Mouse (Mus musculus) myocyte (in vitro differentiated cells): ENCODE data around the gene Sulf2. TPM values are rescaled to one million over a fixed set of nuclear protein-coding genes. Genes with fewer than 3 reads are reported as not detected.

Source experiments
- H3K27me3 ChIP-seq: one replicate; pipeline ENCODE4 v1.6.1; 2011; ENCODE audit not compliant: control insufficient read depth, insufficient read depth, insufficient read length
- H3K36me3 ChIP-seq: one replicate; pipeline ENCODE4 v1.6.1; 2011; ENCODE audit not compliant: control insufficient read depth, insufficient read depth
- H3K4me2 ChIP-seq: one replicate; pipeline ENCODE4 v1.6.1; 2011; ENCODE audit warnings: low read depth, control low read depth
- H3K4me3 ChIP-seq: one replicate; pipeline ENCODE4 v1.5.1; 2011; ENCODE audit warnings: mild to moderate bottlenecking, control low read depth, moderate library complexity
- H3K79me2 ChIP-seq: one replicate; pipeline ENCODE4 v1.6.1; 2011; ENCODE audit not compliant: control insufficient read depth, insufficient read depth
- H3ac ChIP-seq: one replicate; pipeline ENCODE4 v1.6.1; 2011; ENCODE audit not compliant: control insufficient read depth, insufficient read length
- CEBPB ChIP-seq: IDR thresholded peaks from 2 replicates; pipeline ENCODE4 v1.6.1; 2011; ENCODE audit warnings: mild to moderate bottlenecking, moderate library complexity; ENCODE audit not compliant: poor library complexity, insufficient read depth, severe bottlenecking
- E2F4 ChIP-seq: IDR thresholded peaks from one replicate; pipeline ENCODE4 v1.6.1; 2011; ENCODE audit warnings: mild to moderate bottlenecking, control low read depth, moderate library complexity; ENCODE audit not compliant: insufficient read depth
- MAX ChIP-seq: IDR thresholded peaks from one replicate; pipeline ENCODE4 v1.6.1; 2011; ENCODE audit warnings: low read depth, mild to moderate bottlenecking, control low read depth
- MYOD1 ChIP-seq, 3 experiments: IDR thresholded peaks; one replicate each; pipeline ENCODE4 v1.6.1; 2011; ENCODE audit warnings: control low read depth in 2 of 3, low read depth in 2 of 3, mild to moderate bottlenecking in 2 of 3, moderate library complexity in 1 of 3; ENCODE audit not compliant: insufficient read length in 2 of 3, control insufficient read depth in 1 of 3
- MYOG ChIP-seq, 3 experiments: IDR thresholded peaks; one replicate each; pipeline ENCODE4 v1.6.1; 2011; ENCODE audit warnings: control low read depth in 2 of 3, low read depth in 2 of 3, mild to moderate bottlenecking in 2 of 3; ENCODE audit not compliant: insufficient read length in 2 of 3, control insufficient read depth in 1 of 3, insufficient read depth in 1 of 3
- POLR2A ChIP-seq: IDR thresholded peaks from one replicate; pipeline ENCODE4 v1.6.1; 2011; ENCODE audit warnings: low read depth, mild to moderate bottlenecking, control low read depth, moderate library complexity; ENCODE audit not compliant: insufficient read length
- POLR2AphosphoS2 ChIP-seq: IDR thresholded peaks from one replicate; pipeline ENCODE4 v1.6.1; 2011; ENCODE audit warnings: low read depth, control low read depth; ENCODE audit not compliant: insufficient read length
- REST ChIP-seq: IDR thresholded peaks from one replicate; pipeline ENCODE4 v1.6.1; 2011; ENCODE audit warnings: mild to moderate bottlenecking, control low read depth, moderate library complexity; ENCODE audit not compliant: insufficient read depth, insufficient read length
- SRF ChIP-seq: IDR thresholded peaks from one replicate; pipeline ENCODE4 v1.6.1; 2011; ENCODE audit warnings: low read depth; ENCODE audit not compliant: control insufficient read depth, insufficient read length
- TCF12 ChIP-seq: IDR thresholded peaks from one replicate; pipeline ENCODE4 v1.6.1; 2011; ENCODE audit warnings: mild to moderate bottlenecking, control low read depth; ENCODE audit not compliant: poor library complexity, insufficient read depth, severe bottlenecking
- TCF3 ChIP-seq: IDR thresholded peaks from one replicate; pipeline ENCODE4 v1.6.1; 2011; ENCODE audit warnings: low read depth, control low read depth; ENCODE audit not compliant: insufficient read length
- USF1 ChIP-seq: IDR thresholded peaks from one replicate; pipeline ENCODE4 v1.6.1; 2011; ENCODE audit warnings: low read depth, mild to moderate bottlenecking, control low read depth, moderate library complexity
- polyA plus RNA-seq: library from polyadenylated mRNA; unstranded; fragments of >200 nt; fragmentation: generic; extraction: Trizol; gene quantifications from one replicate; pipeline ENCODE4 v1.2.1, GENCODE M21; 2012; ENCODE audit warnings: missing spikeins

The Sulf2 gene
- polyA plus RNA-seq, 1 experiment = 36.7 TPM

DNA sequence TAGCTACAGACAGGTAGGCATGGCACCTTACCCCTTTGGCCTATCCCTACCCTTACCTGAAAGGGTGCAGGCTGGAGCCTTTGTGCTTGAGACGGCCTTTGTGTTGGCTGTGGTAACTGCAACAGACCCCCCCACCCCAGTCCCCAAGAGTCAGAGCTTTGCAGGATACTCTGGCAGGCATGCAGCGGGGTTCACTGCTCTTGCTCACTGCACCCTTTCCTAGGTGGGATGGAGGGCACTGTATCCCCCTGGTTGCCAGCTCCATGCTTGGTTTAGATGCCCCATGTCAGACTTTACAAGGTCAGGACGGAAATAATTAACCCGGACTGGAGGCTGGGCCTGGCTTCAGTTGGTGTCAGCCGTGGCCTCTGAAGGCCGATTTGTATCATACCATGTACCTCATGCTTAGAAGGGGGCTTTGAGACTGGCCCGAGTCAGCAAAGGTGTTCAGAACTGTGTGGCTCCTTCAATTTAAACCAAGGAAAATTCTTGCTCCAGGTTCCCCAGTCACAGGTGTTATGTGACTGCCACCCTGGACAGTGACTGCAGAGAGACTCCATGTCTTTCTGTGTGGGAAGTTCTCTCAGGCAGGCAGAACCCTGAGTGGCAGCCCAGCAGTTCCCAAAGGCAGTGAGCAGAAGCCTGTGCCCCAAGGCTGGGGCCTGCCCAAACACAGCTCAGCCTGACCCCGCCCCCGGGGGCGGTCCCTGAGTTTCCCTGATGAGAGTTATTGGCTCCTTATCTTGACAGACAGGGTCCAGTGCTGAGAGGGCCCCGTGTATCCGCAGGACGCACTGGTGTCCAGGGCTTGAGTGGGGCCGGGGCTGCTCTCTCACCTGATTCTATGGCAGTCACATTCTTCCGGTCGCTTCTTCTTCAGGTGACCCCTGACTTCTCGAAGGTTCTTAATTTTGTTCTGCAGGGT is 75.2 kb downstream of the Sulf2 start:
- no peaks in the 10 kb centered on the region for H3K36me3 ChIP-seq
- no peak overlapping the region for H3K4me3 ChIP-seq
- no peak for TF ChIP-seq MAX
- no peak for TF ChIP-seq POLR2A
- no peak for TF ChIP-seq MYOG (IDR thresholded peaks at IDR 0.05; ENCODE audit: control insufficient read depth in 1 of 3, insufficient read depth in 1 of 3, insufficient read length in 2 of 3, low read depth in 2 of 3)
- no peak for TF ChIP-seq TCF3
- TF ChIP-seq TCF12 = no peak
- TF ChIP-seq REST = no peak
- no peak for TF ChIP-seq SRF
- no peak for TF ChIP-seq POLR2AphosphoS2
- H3K27me3 ChIP-seq = no peaks in the 10 kb centered on the region
- peak overlapping the region; percentile 30 for H3K4me2 ChIP-seq
- H3ac ChIP-seq = no peak overlapping the region
- H3K79me2 ChIP-seq = no peaks in the 10 kb centered on the region

DNA sequence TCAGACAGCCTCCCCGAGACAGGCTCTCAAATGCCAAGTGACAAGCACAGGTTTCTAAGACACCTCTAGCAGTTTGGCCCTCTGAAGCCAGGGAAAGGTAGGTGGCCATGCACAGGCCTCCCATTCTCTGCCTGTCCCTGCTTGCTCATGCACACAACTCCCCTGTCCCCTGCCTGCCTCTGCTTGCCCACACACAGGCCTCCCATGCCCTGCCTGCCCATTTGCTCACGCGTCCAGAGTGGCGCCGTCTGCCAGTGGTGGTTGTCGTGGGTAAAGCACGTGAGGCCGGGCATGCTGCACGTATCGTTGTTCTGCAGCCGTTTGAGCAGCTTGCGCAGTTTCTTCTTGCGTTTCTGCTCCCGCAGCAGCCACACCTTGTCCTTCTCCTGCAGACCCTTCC is 76.2 kb downstream of the Sulf2 start:
- Histone ChIP-seq H3K4me3 (no peak overlapping the region), H3K36me3 (no peaks in the 10 kb centered on the region), H3K4me2 (no peak overlapping the region), H3K79me2 (no peaks in the 10 kb centered on the region), H3ac (no peak overlapping the region), H3K27me3 (no peaks in the 10 kb centered on the region)
- TF ChIP-seq MYOG (IDR thresholded peaks at IDR 0.05; ENCODE audit: control insufficient read depth in 1 of 3, insufficient read depth in 1 of 3, insufficient read length in 2 of 3, low read depth in 2 of 3) = no peak
- TF ChIP-seq TCF12 = no peak
- TF ChIP-seq CEBPB = no peak
- TF ChIP-seq E2F4 = no peak
- TF ChIP-seq SRF = no peak
- TF ChIP-seq MYOD1 (IDR thresholded peaks at IDR 0.05; ENCODE audit: control insufficient read depth in 1 of 3, insufficient read length in 2 of 3, low read depth in 2 of 3) = no peak
- TF ChIP-seq POLR2A = no peak
- no peak for TF ChIP-seq TCF3
- no peak for TF ChIP-seq MAX
- TF ChIP-seq REST = no peak
- TF ChIP-seq POLR2AphosphoS2 = no peak
- TF ChIP-seq USF1 = no peak

DNA sequence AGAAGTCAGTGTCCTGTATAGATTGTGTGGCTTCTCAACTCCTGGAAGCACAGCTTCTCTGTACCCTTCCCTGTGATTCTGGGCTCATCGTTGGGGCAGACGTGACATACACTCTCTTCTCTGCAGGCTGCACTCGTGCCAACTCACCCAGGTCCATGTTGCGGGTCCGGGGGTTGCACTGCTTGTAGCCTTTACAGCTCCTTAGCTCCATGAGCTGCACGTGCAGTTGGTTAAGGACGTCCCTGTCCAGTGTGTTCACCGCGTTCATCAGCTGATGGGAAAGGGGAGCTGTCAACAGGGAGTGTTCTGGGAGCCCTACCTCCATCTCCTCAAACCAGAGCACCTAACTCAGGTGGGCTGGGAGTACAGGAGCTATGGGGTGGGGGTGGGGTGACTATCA is 78.1 kb downstream of the Sulf2 start:
- H3K4me2 ChIP-seq = no peak overlapping the region
- no peak overlapping the region for H3K4me3 ChIP-seq
- no peak overlapping the region for H3ac ChIP-seq
- H3K36me3 ChIP-seq = no peaks in the 10 kb centered on the region
- H3K79me2 ChIP-seq = no peaks in the 10 kb centered on the region
- TF ChIP-seq TCF3 (no peak), TCF12 (no peak), USF1 (no peak), POLR2AphosphoS2 (no peak), E2F4 (no peak), CEBPB (no peak)
- H3K27me3 ChIP-seq = no peaks in the 10 kb centered on the region

DNA sequence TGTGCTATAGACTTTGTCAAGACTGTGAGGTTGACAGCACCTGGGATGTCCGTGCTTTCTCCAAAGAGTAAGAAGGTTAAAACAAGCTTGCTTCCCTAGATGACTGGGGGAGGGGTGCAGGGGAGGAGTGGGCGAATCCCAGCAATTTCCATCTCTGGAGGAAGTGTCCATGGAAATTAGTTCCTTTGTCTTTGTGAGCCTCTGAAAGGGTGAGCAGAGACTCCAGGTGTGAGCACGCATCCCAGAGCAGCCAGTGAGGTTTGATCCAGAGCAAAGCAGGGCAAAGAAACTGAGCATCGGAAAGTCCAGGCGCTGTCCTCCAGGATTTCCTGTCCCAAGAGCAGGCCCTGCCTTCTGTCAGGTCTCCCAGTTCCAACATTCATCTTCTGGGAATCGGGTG is 81.1 kb downstream of the Sulf2 start:
- H3K27me3 ChIP-seq = no peaks in the 10 kb centered on the region
- no peak overlapping the region for H3K4me2 ChIP-seq
- no peaks in the 10 kb centered on the region for H3K79me2 ChIP-seq
- TF ChIP-seq MYOG (IDR thresholded peaks at IDR 0.05; ENCODE audit: control insufficient read depth in 1 of 3, insufficient read depth in 1 of 3, insufficient read length in 2 of 3, low read depth in 2 of 3) = no peak
- no peak for TF ChIP-seq TCF12
- TF ChIP-seq TCF3 = no peak
- TF ChIP-seq MYOD1 (IDR thresholded peaks at IDR 0.05; ENCODE audit: control insufficient read depth in 1 of 3, insufficient read length in 2 of 3, low read depth in 2 of 3) = no peak
- TF ChIP-seq USF1 = no peak
- no peak for TF ChIP-seq POLR2AphosphoS2
- TF ChIP-seq SRF = no peak
- no peak for TF ChIP-seq MAX
- TF ChIP-seq POLR2A = no peak
- no peak for TF ChIP-seq E2F4
- TF ChIP-seq CEBPB = no peak
- no peak for TF ChIP-seq REST
- peaks cover 6% of the 10 kb centered on the region for H3K36me3 ChIP-seq
- no peak overlapping the region for H3ac ChIP-seq
- H3K4me3 ChIP-seq = no peak overlapping the region

DNA sequence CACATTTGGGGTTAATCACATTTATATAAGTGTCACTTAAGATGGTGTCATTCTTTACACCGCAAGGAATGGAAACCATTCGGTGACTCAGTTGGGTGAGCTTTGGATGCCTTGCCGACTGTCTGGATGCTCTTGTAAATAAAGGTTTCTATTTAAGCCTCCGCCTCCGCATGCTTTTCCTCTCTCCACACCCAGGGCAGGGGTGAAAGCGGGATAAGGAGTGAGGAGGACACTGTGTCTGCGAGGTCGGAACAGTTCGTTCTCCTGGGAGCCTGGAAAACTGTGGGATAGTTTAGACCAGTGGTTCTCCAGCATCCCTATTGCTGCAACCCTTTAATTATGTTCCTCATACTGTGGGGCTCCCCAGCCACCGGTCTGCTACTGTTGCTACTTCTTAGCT is 82.4 kb downstream of the Sulf2 start:
- H3K27me3 ChIP-seq = no peaks in the 10 kb centered on the region
- H3K4me3 ChIP-seq = no peak overlapping the region
- no peak for TF ChIP-seq TCF3
- no peak for TF ChIP-seq POLR2AphosphoS2
- no peak for TF ChIP-seq SRF
- TF ChIP-seq POLR2A = no peak
- TF ChIP-seq REST = no peak
- no peak for TF ChIP-seq E2F4
- TF ChIP-seq USF1 = no peak
- TF ChIP-seq MAX = no peak
- TF ChIP-seq MYOG (IDR thresholded peaks at IDR 0.05; ENCODE audit: control insufficient read depth in 1 of 3, insufficient read depth in 1 of 3, insufficient read length in 2 of 3, low read depth in 2 of 3) = no peak
- TF ChIP-seq CEBPB = no peak
- no peak for TF ChIP-seq MYOD1 (IDR thresholded peaks at IDR 0.05; ENCODE audit: control insufficient read depth in 1 of 3, insufficient read length in 2 of 3, low read depth in 2 of 3)
- TF ChIP-seq TCF12 = no peak
- H3K79me2 ChIP-seq = no peaks in the 10 kb centered on the region
- H3ac ChIP-seq = no peak overlapping the region
- peak overlapping the region; percentile 60 for H3K4me2 ChIP-seq
- peaks cover 6% of the 10 kb centered on the region for H3K36me3 ChIP-seq
